Mouse (Mus musculus): ENCODE measurements around the gene Plch2.

- TF ChIP-seq CTCF (IDR thresholded peaks at IDR 0.05; ENCODE audit: insufficient read depth, low read depth, low read length) (peak; percentile 77), POLR2A (IDR thresholded peaks at IDR 0.05; ENCODE audit: insufficient read depth, low read depth, low read length) (no peak)
Observed at GRCm38 (mm10) chr4:154986096-154986495, 70.5 kb downstream of the Plch2 start.

Measured in olfactory bulb, adult 2 months (tissue).